Mouse (Mus musculus) limb, embryonic 15.5 days (tissue): ENCODE measurements at regions not wholly inside any gene's neighbourhood (a gene's known extent, or its start where the extent isn't known, plus 50 kb on each side); places are given as distances from the start of the nearest gene placed in this dataset.

ENCODE experiments used
- ATAC-seq: fragments of 200-750 bp; cut with Nextera tagmentation; 2 replicates; pipeline ENCODE4 v1.8.0; 2017; ENCODE audit warnings: low read depth, moderate TSS enrichment; ENCODE audit not compliant: insufficient number of reproducible peaks, low FRiP score, low TSS enrichment
- H3K27ac ChIP-seq: fragments of 300-500 bp; sonication (generic); 2 replicates; pipeline ENCODE4 v1.5.1; 2015; ENCODE audit warnings: moderate library complexity, mild to moderate bottlenecking, inconsistent platforms
- H3K27me3 ChIP-seq: fragments of 300-500 bp; sonication (generic); 2 replicates; pipeline ENCODE4 v1.6.1; 2015; ENCODE audit warnings: inconsistent platforms
- H3K36me3 ChIP-seq: fragments of 300-500 bp; sonication (generic); 2 replicates; pipeline ENCODE4 v1.6.1; 2015; ENCODE audit warnings: inconsistent platforms
- H3K4me1 ChIP-seq: fragments of 300-500 bp; sonication (generic); 2 replicates; pipeline ENCODE4 v1.6.1; 2015; ENCODE audit warnings: inconsistent platforms
- H3K4me2 ChIP-seq: fragments of 300-500 bp; sonication (generic); 2 replicates; pipeline ENCODE4 v1.6.1; 2015; ENCODE audit warnings: mild to moderate bottlenecking, inconsistent platforms
- H3K4me3 ChIP-seq: fragments of 300-500 bp; sonication (generic); 2 replicates; pipeline ENCODE4 v1.5.1; 2015; ENCODE audit warnings: mild to moderate bottlenecking, inconsistent platforms
- H3K9ac ChIP-seq: fragments of 300-500 bp; sonication (generic); 2 replicates; pipeline ENCODE4 v1.6.1; 2015; ENCODE audit warnings: inconsistent platforms
- H3K9me3 ChIP-seq: fragments of 300-500 bp; sonication (generic); 2 replicates; pipeline ENCODE4 v1.6.1; 2016; ENCODE audit warnings: inconsistent platforms
- WGBS: fragments of 180-500 bp; shearing (Covaris S2); methylation state at CpG from one replicate; pipeline ENCODE4 v1.1.7; 2015; 5-methylcytosine and 5-hydroxymethylcytosine counted together

DNA sequence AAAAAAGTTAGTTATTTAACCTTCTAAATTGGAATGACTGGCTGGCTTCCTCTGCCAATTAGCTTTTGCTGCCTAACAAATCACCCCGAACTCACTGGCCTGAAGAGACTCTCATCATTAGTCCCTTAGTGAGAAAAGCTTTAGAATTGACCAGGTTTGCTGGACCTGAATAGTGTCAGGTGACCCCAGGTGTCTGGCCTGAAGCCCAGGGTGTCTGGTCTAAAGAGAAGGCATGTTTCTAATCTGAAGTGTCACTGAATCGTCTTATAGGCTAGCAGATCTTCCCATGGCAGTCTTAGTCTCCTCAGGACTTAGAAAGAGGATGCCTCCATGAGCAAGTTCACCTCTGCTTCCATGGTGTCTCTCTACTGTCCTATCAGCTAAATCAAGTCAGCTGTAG is 112.0 kb upstream of the Smarca2 start:
- no peak for ATAC-seq
- Histone ChIP-seq H3K4me1 (no peaks in the 10 kb centered on the region), H3K9me3 (no peaks in the 10 kb centered on the region), H3K9ac (no peak overlapping the region), H3K27me3 (no peaks in the 10 kb centered on the region), H3K36me3 (no peaks in the 10 kb centered on the region), H3K27ac (no peak overlapping the region), H3K4me2 (no peak overlapping the region), H3K4me3 (no peak overlapping the region)
- 54% methylated on average over 2 of the region's 2 CpGs for WGBS

DNA sequence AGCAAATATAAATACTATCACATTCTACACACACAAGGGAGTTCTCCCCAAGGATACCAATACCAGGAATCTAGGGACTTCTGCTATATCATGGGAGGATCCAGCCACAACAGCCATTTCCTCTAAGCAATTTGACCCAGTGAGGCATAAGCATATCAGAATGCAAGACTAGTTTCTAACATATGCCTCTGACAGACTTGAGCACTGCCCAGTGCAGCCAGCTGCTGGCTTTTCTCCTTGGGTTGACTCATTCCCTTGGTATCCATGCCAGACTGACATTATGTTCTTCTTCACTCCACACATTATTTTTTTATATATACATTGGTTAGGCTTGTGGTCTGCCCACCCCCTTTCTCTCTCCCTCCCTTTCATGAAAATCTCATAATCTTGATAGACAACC is 103.8 kb upstream of the Smarca2 start:
- Histone ChIP-seq H3K9me3 (no peaks in the 10 kb centered on the region), H3K27me3 (no peaks in the 10 kb centered on the region), H3K9ac (no peak overlapping the region), H3K4me3 (no peak overlapping the region), H3K4me1 (no peaks in the 10 kb centered on the region), H3K27ac (no peak overlapping the region), H3K4me2 (no peak overlapping the region), H3K36me3 (no peaks in the 10 kb centered on the region)
- ATAC-seq: no peak

DNA sequence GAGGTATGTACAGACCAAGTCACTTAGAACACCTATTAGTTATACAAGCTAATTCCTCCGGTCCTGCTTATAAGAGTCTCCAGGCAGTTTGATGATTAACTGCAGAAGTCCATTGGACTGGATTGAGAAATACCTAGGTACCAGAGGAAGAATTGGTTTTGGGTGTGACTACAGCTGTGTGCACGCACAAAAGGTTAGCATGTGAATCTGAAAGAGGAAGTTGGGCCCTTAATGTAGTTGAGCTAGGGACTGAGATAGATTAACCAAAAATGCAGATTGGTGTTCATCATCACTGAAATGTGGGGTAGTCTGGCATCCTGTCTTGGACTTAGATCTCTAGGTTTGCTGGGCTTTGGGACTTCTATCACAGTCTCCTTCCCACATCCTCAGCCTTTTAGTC is 100.8 kb upstream of the Smarca2 start:
- no peak overlapping the region for H3K4me2 ChIP-seq
- peaks cover 4% of the 10 kb centered on the region for H3K4me1 ChIP-seq
- 79% methylated on average over 2 of the region's 2 CpGs for WGBS
- no peak overlapping the region for H3K27ac ChIP-seq
- H3K9ac ChIP-seq: no peak overlapping the region
- H3K27me3 ChIP-seq: no peaks in the 10 kb centered on the region
- H3K36me3 ChIP-seq: no peaks in the 10 kb centered on the region
- no peak for ATAC-seq
- no peak overlapping the region for H3K4me3 ChIP-seq
- no peaks in the 10 kb centered on the region for H3K9me3 ChIP-seq

DNA sequence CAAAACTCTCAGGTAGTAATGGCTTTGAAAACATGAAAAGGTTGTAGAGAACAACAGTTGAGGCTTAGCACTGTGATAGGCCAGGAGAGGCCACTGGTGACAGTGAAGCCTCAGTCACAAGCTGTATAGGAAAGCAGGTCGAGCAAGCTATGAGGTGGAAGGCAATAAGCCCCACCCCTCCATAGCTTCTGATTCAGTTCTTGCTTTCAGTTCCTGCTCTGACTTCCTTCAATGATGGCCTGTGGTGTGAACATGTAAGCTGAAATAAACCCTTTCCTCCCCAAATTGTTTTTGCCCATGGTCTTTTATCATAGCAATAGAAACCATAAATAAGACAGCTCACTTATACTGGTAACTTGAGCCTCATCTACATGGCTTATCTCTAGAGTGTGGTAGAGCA is 98.0 kb upstream of the Smarca2 start:
- Histone ChIP-seq H3K27ac (no peak overlapping the region), H3K9ac (no peak overlapping the region), H3K36me3 (no peaks in the 10 kb centered on the region), H3K4me1 (peaks cover 7% of the 10 kb centered on the region), H3K9me3 (no peaks in the 10 kb centered on the region), H3K27me3 (no peaks in the 10 kb centered on the region), H3K4me2 (no peak overlapping the region), H3K4me3 (no peak overlapping the region)
- ATAC-seq: no peak
- WGBS: 56% methylated on average over 1 of the region's 1 CpGs

DNA sequence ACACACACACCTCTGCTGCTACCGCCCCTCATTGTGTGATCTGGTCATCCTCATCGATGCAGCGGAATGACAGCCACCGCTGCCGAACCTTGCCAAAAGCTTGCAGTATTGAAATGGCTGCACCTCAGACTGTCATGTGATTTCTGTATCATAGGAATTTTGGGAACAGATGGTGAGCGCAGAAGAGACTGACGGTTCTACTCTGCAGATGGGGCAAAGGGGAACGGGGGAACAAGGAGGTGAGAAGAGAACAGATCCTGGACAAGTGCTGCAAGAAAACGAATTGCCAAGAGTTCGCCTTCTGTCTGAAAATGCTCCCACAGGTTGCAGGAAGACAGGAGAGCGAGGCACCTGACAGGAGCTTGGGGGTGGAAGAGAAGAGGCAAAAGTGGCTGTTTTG is 96.9 kb upstream of the Smarca2 start:
- WGBS: 74% methylated on average over 11 of the region's 11 CpGs
- H3K9me3 ChIP-seq: no peaks in the 10 kb centered on the region
- ATAC-seq: no peak
- H3K4me1 ChIP-seq: peaks cover 7% of the 10 kb centered on the region
- no peak overlapping the region for H3K4me2 ChIP-seq
- H3K27me3 ChIP-seq: no peaks in the 10 kb centered on the region
- no peak overlapping the region for H3K27ac ChIP-seq
- H3K36me3 ChIP-seq: no peaks in the 10 kb centered on the region
- H3K9ac ChIP-seq: no peak overlapping the region
- no peak overlapping the region for H3K4me3 ChIP-seq

DNA sequence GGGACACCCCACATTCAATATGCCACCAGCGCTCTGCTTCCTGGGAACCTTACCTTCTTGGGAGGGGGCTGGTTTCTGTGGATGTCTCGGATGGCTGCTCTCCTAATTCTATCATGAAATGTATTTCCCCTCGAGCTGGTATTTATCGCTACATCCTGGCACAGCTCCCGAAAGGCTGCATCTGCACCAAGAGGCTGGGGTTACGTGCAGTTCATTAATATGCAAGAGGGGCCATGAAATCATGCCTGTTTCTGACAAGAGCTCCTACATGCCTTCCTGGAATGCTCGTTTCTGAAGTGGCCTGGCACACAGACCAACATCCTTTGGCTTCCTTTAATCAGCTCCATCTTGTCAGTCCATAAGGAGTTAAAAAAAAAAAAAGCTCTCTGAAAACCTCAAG is 96.2 kb upstream of the Smarca2 start:
- no peak overlapping the region for H3K4me3 ChIP-seq
- peaks cover 7% of the 10 kb centered on the region for H3K4me1 ChIP-seq
- H3K9me3 ChIP-seq: no peaks in the 10 kb centered on the region
- H3K27me3 ChIP-seq: no peaks in the 10 kb centered on the region
- no peak overlapping the region for H3K4me2 ChIP-seq
- H3K27ac ChIP-seq: no peak overlapping the region
- 37% methylated on average over 7 of the region's 7 CpGs for WGBS
- no peak overlapping the region for H3K9ac ChIP-seq
- no peak for ATAC-seq
- H3K36me3 ChIP-seq: no peaks in the 10 kb centered on the region

DNA sequence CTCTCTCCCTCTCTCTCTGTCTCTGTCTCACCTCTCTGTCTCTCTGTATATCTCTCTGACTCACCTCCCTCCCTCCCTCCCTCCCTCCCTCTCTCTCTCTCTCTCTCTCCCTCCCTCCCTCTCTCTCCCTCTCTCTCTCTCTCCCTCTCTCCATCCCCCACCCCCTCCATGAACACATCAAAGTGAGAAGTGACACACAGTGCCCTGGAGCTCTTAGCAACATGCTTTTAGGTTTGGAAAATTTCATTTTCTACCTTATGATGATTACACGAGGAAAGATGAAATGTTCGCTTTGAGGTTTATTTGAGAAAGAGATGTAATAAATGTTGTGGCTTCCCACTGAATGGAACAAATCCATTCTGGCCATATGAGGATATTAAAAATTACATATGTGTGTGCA is 95.6 kb upstream of the Smarca2 start:
- no peak for ATAC-seq
- H3K27me3 ChIP-seq: no peaks in the 10 kb centered on the region
- 33% methylated on average over 2 of the region's 2 CpGs for WGBS

DNA sequence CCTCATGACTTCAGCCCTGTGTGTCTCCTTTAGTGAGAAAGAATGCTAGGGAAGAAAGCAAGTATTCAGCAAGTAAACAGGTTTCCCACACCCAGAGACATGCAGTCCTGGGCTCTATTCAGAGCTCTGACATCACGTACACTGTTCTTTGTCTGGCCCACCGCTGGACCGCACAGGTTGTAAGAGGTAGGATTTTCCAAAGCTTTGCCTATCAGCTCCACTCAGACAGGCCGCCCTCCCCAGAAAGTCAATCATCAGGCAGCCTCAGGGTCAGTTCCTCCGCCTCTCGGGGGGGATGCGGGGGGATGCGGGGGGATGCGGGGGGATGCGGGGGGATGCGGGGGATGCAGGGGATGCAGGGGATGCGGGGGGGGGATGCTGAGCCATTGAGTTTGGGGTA is 94.7 kb upstream of the Smarca2 start:
- WGBS: 91% methylated on average over 12 of the region's 12 CpGs
- no peak overlapping the region for H3K4me2 ChIP-seq
- no peaks in the 10 kb centered on the region for H3K27me3 ChIP-seq
- no peak overlapping the region for H3K4me3 ChIP-seq
- H3K9me3 ChIP-seq: no peaks in the 10 kb centered on the region
- peaks cover 7% of the 10 kb centered on the region for H3K4me1 ChIP-seq
- H3K36me3 ChIP-seq: no peaks in the 10 kb centered on the region
- ATAC-seq: no peak
- H3K9ac ChIP-seq: no peak overlapping the region
- no peak overlapping the region for H3K27ac ChIP-seq

More for the DNA sequence above, 95.6 kb upstream of the Smarca2 start:
- H3K4me1 ChIP-seq: peaks cover 7% of the 10 kb centered on the region
- H3K9ac ChIP-seq: no peak overlapping the region
- no peaks in the 10 kb centered on the region for H3K36me3 ChIP-seq
- no peaks in the 10 kb centered on the region for H3K9me3 ChIP-seq
- H3K27ac ChIP-seq: no peak overlapping the region
- H3K4me2 ChIP-seq: no peak overlapping the region
- H3K4me3 ChIP-seq: no peak overlapping the region

DNA sequence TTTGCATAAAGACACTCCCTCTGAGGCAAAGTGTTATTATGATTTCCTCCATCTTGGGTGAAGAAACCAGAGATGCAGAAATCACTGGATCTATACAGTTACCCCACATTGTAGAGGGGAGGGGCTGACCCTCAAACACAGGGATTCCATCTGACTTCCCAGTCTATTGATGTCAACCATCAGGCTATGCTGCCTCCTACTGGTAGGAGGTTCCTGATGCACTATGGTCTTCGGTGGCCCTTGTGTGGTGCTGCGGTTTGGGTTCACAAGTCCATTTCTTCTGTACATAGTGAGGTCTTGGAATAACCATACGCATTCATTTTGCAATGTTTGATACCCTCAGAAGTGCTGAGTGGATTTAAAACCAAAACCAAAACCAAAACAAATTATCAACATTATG is 94.0 kb upstream of the Smarca2 start:
- Histone ChIP-seq H3K27me3 (no peaks in the 10 kb centered on the region), H3K9ac (no peak overlapping the region), H3K4me1 (peaks cover 7% of the 10 kb centered on the region), H3K4me3 (no peak overlapping the region), H3K4me2 (no peak overlapping the region), H3K36me3 (no peaks in the 10 kb centered on the region), H3K27ac (no peak overlapping the region), H3K9me3 (no peaks in the 10 kb centered on the region)
- WGBS: 93% methylated on average over 3 of the region's 3 CpGs
- ATAC-seq: no peak

DNA sequence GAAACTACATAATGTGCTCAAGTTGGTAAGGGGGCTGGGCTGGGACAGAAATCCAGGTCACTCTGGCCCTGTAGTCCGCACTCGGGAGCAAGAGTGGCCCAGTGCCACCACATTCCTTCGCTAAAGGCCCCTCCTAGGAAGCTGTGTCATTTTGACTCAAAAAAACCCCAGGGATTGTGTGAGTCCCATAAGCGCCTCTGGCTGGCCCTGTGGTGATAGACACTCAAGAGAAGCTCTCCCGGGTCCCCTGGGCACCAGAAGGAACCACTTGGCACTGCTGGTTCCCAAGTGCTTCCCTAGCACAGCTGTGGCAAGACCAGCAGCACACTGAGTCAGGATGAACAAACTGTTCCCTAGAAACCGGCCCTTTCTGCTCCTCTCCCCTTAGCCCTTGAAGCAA is 93.1 kb upstream of the Smarca2 start:
- 78% methylated on average over 6 of the region's 6 CpGs for WGBS
- no peak overlapping the region for H3K9ac ChIP-seq
- ATAC-seq: no peak
- no peak overlapping the region for H3K27ac ChIP-seq
- H3K36me3 ChIP-seq: no peaks in the 10 kb centered on the region
- H3K4me1 ChIP-seq: peaks cover 7% of the 10 kb centered on the region
- no peaks in the 10 kb centered on the region for H3K27me3 ChIP-seq
- no peak overlapping the region for H3K4me3 ChIP-seq
- H3K4me2 ChIP-seq: no peak overlapping the region
- H3K9me3 ChIP-seq: no peaks in the 10 kb centered on the region

DNA sequence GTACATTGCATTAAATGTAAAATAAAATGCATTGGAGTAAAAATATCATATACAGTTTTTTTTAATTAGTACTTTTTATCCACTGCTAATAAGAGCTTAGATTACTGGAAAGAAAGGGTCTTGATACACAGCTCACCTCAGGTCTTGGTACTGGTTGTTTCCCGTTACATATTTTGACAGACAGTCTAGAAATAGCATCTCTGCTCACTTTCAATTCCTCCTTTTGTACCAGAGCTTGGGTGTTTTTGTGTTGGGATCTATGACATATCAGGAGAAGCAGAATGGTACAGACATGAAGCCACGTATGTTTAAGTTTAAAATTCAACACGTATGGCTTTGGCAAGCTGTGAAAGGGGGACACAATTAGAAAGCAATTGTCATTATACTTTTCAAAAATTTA is 80.3 kb upstream of the Smarca2 start:
- H3K36me3 ChIP-seq: no peaks in the 10 kb centered on the region
- no peak overlapping the region for H3K27ac ChIP-seq
- no peaks in the 10 kb centered on the region for H3K27me3 ChIP-seq
- ATAC-seq: no peak
- H3K9ac ChIP-seq: no peak overlapping the region
- no peak overlapping the region for H3K4me3 ChIP-seq
- no peak overlapping the region for H3K4me2 ChIP-seq
- H3K9me3 ChIP-seq: no peaks in the 10 kb centered on the region
- H3K4me1 ChIP-seq: no peaks in the 10 kb centered on the region
- WGBS: 85% methylated on average over 3 of the region's 3 CpGs

DNA sequence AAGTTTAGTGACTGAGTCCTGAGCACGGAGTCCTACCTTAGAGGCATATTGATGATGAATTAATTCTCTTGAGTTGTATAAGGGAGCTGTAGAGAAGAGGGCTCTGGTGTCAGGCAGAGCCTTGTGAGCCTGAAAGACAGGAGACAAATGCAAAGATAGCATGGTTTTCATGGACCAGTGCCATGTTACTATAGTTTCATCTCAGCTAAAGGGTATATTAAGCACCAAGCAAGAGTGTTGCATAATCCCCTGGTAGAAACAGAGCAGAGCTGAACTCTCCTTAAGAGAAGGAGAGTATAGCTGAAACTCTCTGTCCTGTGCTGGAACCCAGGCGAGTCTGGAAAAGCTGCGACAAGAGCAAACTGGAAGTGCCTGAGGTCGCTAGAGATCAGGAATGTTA is 73.5 kb upstream of the Smarca2 start:
- Histone ChIP-seq H3K36me3 (no peaks in the 10 kb centered on the region), H3K9me3 (no peaks in the 10 kb centered on the region), H3K4me2 (no peak overlapping the region), H3K4me1 (0 out of 2 replicates have a peak, but pooled peaks cover 4% of the 10 kb centered on the region), H3K27ac (no peak overlapping the region), H3K27me3 (no peaks in the 10 kb centered on the region), H3K9ac (no peak overlapping the region), H3K4me3 (no peak overlapping the region)
- 68% methylated on average over 4 of the region's 4 CpGs for WGBS
- no peak for ATAC-seq

DNA sequence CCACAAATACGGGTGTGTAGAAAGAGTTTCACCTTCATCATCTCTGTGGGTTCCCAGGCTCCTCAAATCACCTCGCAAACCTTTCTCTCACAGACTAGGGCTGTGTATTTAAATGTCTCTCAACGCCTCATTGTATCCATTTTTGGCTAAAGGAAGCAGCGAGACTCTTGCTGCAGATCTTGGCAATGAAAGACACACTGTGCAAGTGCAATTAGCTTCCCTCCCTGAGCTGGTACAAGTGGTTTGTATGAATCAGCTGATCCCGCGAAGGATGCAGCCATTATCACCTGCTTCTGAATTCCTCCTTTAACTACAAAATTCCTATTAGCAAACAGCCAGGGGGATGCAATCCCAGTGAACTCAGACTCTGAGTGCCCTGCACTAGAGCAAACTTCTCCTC is 72.3 kb upstream of the Smarca2 start:
- H3K27ac ChIP-seq: no peak overlapping the region
- WGBS: 44% methylated on average over 6 of the region's 6 CpGs

More for the DNA sequence above, 72.3 kb upstream of the Smarca2 start:
- Histone ChIP-seq H3K36me3 (no peaks in the 10 kb centered on the region), H3K4me3 (no peak overlapping the region), H3K27me3 (no peaks in the 10 kb centered on the region), H3K4me2 (no peak overlapping the region), H3K9ac (no peak overlapping the region), H3K4me1 (0 out of 2 replicates have a peak, but pooled peaks cover 4% of the 10 kb centered on the region), H3K9me3 (no peaks in the 10 kb centered on the region)
- no peak for ATAC-seq
